ENCODE assay signal across 18 mouse cellular contexts in genomic region chr12:28590428-28590827, GRCm38 (mm10). TPM values are rescaled to one million over a fixed set of nuclear protein-coding genes. Genes with fewer than 3 reads are reported as not detected.
DNase-seq lines count a peak whose midpoint lies in the region; ATAC-seq lines count a peak whose summit lies in the region.
"Had no signal": no experiment of that assay in that cellular context is flagged by ENCODE, and none has a peak within 500 bp of the region (broad histone marks: within the 10 kb centered on the region; RNA-seq: fewer than 3 reads in every experiment).

No protein-coding gene starts in this region.

- H3K9ac ChIP-seq in kidney, embryonic 14.5 days (ENCODE audit: low read depth, low read length), result no peak overlapping the region
- no peak overlapping the region for H3K9ac ChIP-seq in midbrain, embryonic 14.5 days (replicated peaks; ENCODE audit: low read length)
- H3K9ac ChIP-seq in midbrain, embryonic 11.5 days (ENCODE audit: low read length), result no peak overlapping the region
- no peak overlapping the region for H3K9ac ChIP-seq in hindbrain, embryonic 15.5 days
- no peak overlapping the region for H3K9ac ChIP-seq in neural tube, embryonic 15.5 days (replicated peaks)
- H3K9ac ChIP-seq: embryonic facial prominence, embryonic 12.5 days had no signal

- no peak overlapping the region for H3K27ac ChIP-seq in kidney, embryonic 14.5 days (ENCODE audit: low read depth, low read length)
- H3K27ac ChIP-seq in midbrain, embryonic 14.5 days (replicated peaks; ENCODE audit: low read depth, low read length), result peak overlapping the region; percentile 73
- H3K27ac ChIP-seq in midbrain, embryonic 11.5 days (ENCODE audit: low read depth, low read length), result no peak overlapping the region
- H3K27ac ChIP-seq in hindbrain, embryonic 15.5 days (replicated peaks), result peak overlapping the region; percentile 79
- peak overlapping the region; percentile 63 for H3K27ac ChIP-seq in neural tube, embryonic 15.5 days (replicated peaks)
- H3K27ac ChIP-seq: embryonic facial prominence, embryonic 12.5 days; limb, embryonic 13.5 days; neural tube, embryonic 12.5 days had no signal

- no peaks in the 10 kb centered on the region for H3K36me3 ChIP-seq in kidney, embryonic 14.5 days (ENCODE audit: control insufficient read depth, insufficient read depth, low read length)
- H3K36me3 ChIP-seq in midbrain, embryonic 14.5 days (ENCODE audit: control insufficient read depth, insufficient read depth, low read length), result no peaks in the 10 kb centered on the region
- H3K36me3 ChIP-seq in midbrain, embryonic 11.5 days (ENCODE audit: control insufficient read depth, insufficient read depth, low read length), result no peaks in the 10 kb centered on the region
- no peaks in the 10 kb centered on the region for H3K36me3 ChIP-seq in hindbrain, embryonic 15.5 days
- no peaks in the 10 kb centered on the region for H3K36me3 ChIP-seq in neural tube, embryonic 15.5 days
- H3K36me3 ChIP-seq: embryonic facial prominence, embryonic 12.5 days; G1E; limb, embryonic 13.5 days; neural tube, embryonic 12.5 days had no signal

- H3K9me3 ChIP-seq in kidney, embryonic 14.5 days (ENCODE audit: control insufficient read depth, low read length), result no peaks in the 10 kb centered on the region
- no peaks in the 10 kb centered on the region for H3K9me3 ChIP-seq in midbrain, embryonic 14.5 days (ENCODE audit: control insufficient read depth, low read length)
- no peaks in the 10 kb centered on the region for H3K9me3 ChIP-seq in midbrain, embryonic 11.5 days (ENCODE audit: control insufficient read depth, low read length)
- no peaks in the 10 kb centered on the region for H3K9me3 ChIP-seq in hindbrain, embryonic 15.5 days
- H3K9me3 ChIP-seq in neural tube, embryonic 15.5 days (replicated peaks), result no peaks in the 10 kb centered on the region
- H3K9me3 ChIP-seq: embryonic facial prominence, embryonic 12.5 days; G1E; limb, embryonic 13.5 days; neural tube, embryonic 12.5 days had no signal

- H3K4me1 ChIP-seq in kidney, embryonic 14.5 days (ENCODE audit: control insufficient read depth, insufficient read depth, low read length), result peaks cover 4% of the 10 kb centered on the region; the same call in 1 of the 2 replicates
- H3K4me1 ChIP-seq in midbrain, embryonic 14.5 days (ENCODE audit: control insufficient read depth, insufficient read depth, low read length), result peaks cover 13% of the 10 kb centered on the region
- H3K4me1 ChIP-seq in midbrain, embryonic 11.5 days (ENCODE audit: control insufficient read depth, insufficient read depth, low read length), result peaks cover 3% of the 10 kb centered on the region; the same call in 1 of the 2 replicates
- peaks cover 32% of the 10 kb centered on the region for H3K4me1 ChIP-seq in hindbrain, embryonic 15.5 days (replicated peaks)
- H3K4me1 ChIP-seq in neural tube, embryonic 15.5 days, result peaks cover 35% of the 10 kb centered on the region

- no peak for DNase-seq in kidney, adult 18-20 months
- DNase-seq in midbrain, embryonic 14.5 days, result no peak
- DNase-seq in midbrain, embryonic 11.5 days (ENCODE audit: low spot score, missing footprints), result no peak
- DNase-seq in adrenal gland, adult (ENCODE audit: inconsistent age in 2 of 2, low spot score in 1 of 2), result no peak
- DNase-seq: adrenal gland, adult 8-10 months; heart, adult 18-20 months; layer of hippocampus, adult 9-11 months had no signal

- H3K27me3 ChIP-seq in kidney, embryonic 14.5 days (ENCODE audit: control insufficient read depth, insufficient read depth, low read length), result no peaks in the 10 kb centered on the region
- no peaks in the 10 kb centered on the region for H3K27me3 ChIP-seq in midbrain, embryonic 14.5 days (ENCODE audit: control insufficient read depth, insufficient read depth, low read length)
- no peaks in the 10 kb centered on the region; the same call in 1 of the 2 replicates for H3K27me3 ChIP-seq in midbrain, embryonic 11.5 days (ENCODE audit: control insufficient read depth, insufficient read depth, low read length)
- no peaks in the 10 kb centered on the region for H3K27me3 ChIP-seq in hindbrain, embryonic 15.5 days
- no peaks in the 10 kb centered on the region for H3K27me3 ChIP-seq in neural tube, embryonic 15.5 days (replicated peaks)
- H3K27me3 ChIP-seq: neural tube, embryonic 12.5 days had no signal

- H3K4me3 ChIP-seq in kidney, embryonic 14.5 days (ENCODE audit: low read length), result no peak overlapping the region
- H3K4me3 ChIP-seq in midbrain, embryonic 14.5 days (replicated peaks; ENCODE audit: low read depth, low read length), result no peak overlapping the region
- H3K4me3 ChIP-seq in midbrain, embryonic 11.5 days (ENCODE audit: low read depth, low read length), result no peak overlapping the region
- H3K4me3 ChIP-seq in hindbrain, embryonic 15.5 days, result no peak overlapping the region
- no peak overlapping the region for H3K4me3 ChIP-seq in neural tube, embryonic 15.5 days (replicated peaks)
- H3K4me3 ChIP-seq: neural tube, embryonic 12.5 days had no signal

- H3K4me2 ChIP-seq in kidney, embryonic 14.5 days (replicated peaks; ENCODE audit: low read depth, low read length), result no peak overlapping the region
- no peak overlapping the region for H3K4me2 ChIP-seq in midbrain, embryonic 14.5 days (ENCODE audit: low read length)
- no peak overlapping the region for H3K4me2 ChIP-seq in midbrain, embryonic 11.5 days
- H3K4me2 ChIP-seq in hindbrain, embryonic 15.5 days, result 0 out of 2 replicates have a peak overlapping the region, but pooled peaks have one; percentile 64
- H3K4me2 ChIP-seq in neural tube, embryonic 15.5 days, result peak overlapping the region; percentile 61; the same call in 1 of the 2 replicates

- WGBS in kidney, embryonic 14.5 days, result 50% methylated on average over 13 of the region's 13 CpGs
- WGBS in midbrain, embryonic 14.5 days, result 53% methylated on average over 13 of the region's 13 CpGs
- WGBS in midbrain, embryonic 11.5 days, result 59% methylated on average over 13 of the region's 13 CpGs
- 51% methylated on average over 13 of the region's 13 CpGs for WGBS in hindbrain, embryonic 15.5 days
- WGBS in neural tube, embryonic 15.5 days, result 53% methylated on average over 13 of the region's 13 CpGs

- ATAC-seq in kidney, embryonic 14.5 days (ENCODE audit: low FRiP score, low TSS enrichment), result 0 out of 2 replicates have a peak, but pooled peaks have one; percentile 22
- no peak for ATAC-seq in midbrain, embryonic 14.5 days (ENCODE audit: low FRiP score, low TSS enrichment)
- ATAC-seq in midbrain, embryonic 11.5 days (ENCODE audit: low FRiP score), result no peak
- ATAC-seq in hindbrain, embryonic 15.5 days (ENCODE audit: low FRiP score, low read depth), result no peak; the same call in 1 of the 2 replicates
- no peak for ATAC-seq in neural tube, embryonic 15.5 days (ENCODE audit: low FRiP score)

RNA-seq across cellular contexts. Expression of gene Allc, which starts 8.1 kb away (rescaled TPM):
- polyA plus RNA-seq in kidney, embryonic 14.5 days (2014; fragmentation: Nextera tagmentation; extraction: Ambion mirVana), result 0.14 TPM in 1 of 2 replicates, not detected in the other
- not detected in 2 replicates for polyA plus RNA-seq in midbrain, embryonic 14.5 days (2014; fragmentation: Nextera tagmentation; extraction: Ambion mirVana)
- not detected in 2 replicates for polyA plus RNA-seq in midbrain, embryonic 11.5 days (2014; fragmentation: Nextera tagmentation; extraction: Ambion mirVana)
- 0.10 TPM in 1 of 2 replicates, not detected in the other for polyA plus RNA-seq in hindbrain, embryonic 15.5 days (2015; fragmentation: Nextera tagmentation; extraction: Ambion mirVana)
- 0.14 TPM in 1 of 2 replicates, not detected in the other for polyA plus RNA-seq in neural tube, embryonic 15.5 days (2015; fragmentation: Nextera tagmentation; extraction: Ambion mirVana)
- polyA plus RNA-seq: embryonic facial prominence, embryonic 12.5 days; G1E; heart, postnatal 0 days; intestine, embryonic 14.5 days; limb, embryonic 13.5 days; lung, embryonic 16.5 days; neural tube, embryonic 12.5 days; urinary bladder, adult 2 months had no signal

RNA-seq across cellular contexts. Expression of gene Colec11, which starts 32.7 kb away (rescaled TPM):
- 1.9 and 2.6 TPM in 2 replicates for polyA plus RNA-seq in kidney, embryonic 14.5 days (2014; fragmentation: Nextera tagmentation; extraction: Ambion mirVana)
- 0.72 and 0.93 TPM in 2 replicates for polyA plus RNA-seq in midbrain, embryonic 14.5 days (2014; fragmentation: Nextera tagmentation; extraction: Ambion mirVana)
- 0.11 and 0.22 TPM in 2 replicates for polyA plus RNA-seq in midbrain, embryonic 11.5 days (2014; fragmentation: Nextera tagmentation; extraction: Ambion mirVana)
- polyA plus RNA-seq in hindbrain, embryonic 15.5 days (2015; fragmentation: Nextera tagmentation; extraction: Ambion mirVana), result 1.2 and 1.9 TPM in 2 replicates
- 1.1 and 1.4 TPM in 2 replicates for polyA plus RNA-seq in neural tube, embryonic 15.5 days (2015; fragmentation: Nextera tagmentation; extraction: Ambion mirVana)
- polyA plus RNA-seq: G1E had no signal

RNA-seq across cellular contexts. Expression of gene Dcdc2c, which starts 38.2 kb away (rescaled TPM):
- polyA plus RNA-seq in kidney, embryonic 14.5 days (2014; fragmentation: Nextera tagmentation; extraction: Ambion mirVana), result 0.16 and 0.23 TPM in 2 replicates
- not detected in 2 replicates for polyA plus RNA-seq in midbrain, embryonic 14.5 days (2014; fragmentation: Nextera tagmentation; extraction: Ambion mirVana)
- 0.10 and 0.18 TPM in 2 replicates for polyA plus RNA-seq in midbrain, embryonic 11.5 days (2014; fragmentation: Nextera tagmentation; extraction: Ambion mirVana)
- polyA plus RNA-seq in hindbrain, embryonic 15.5 days (2015; fragmentation: Nextera tagmentation; extraction: Ambion mirVana), result 0.10 TPM in 1 of 2 replicates, not detected in the other
- polyA plus RNA-seq in neural tube, embryonic 15.5 days (2015; fragmentation: Nextera tagmentation; extraction: Ambion mirVana), result 0.10 TPM in 1 of 2 replicates, not detected in the other
- polyA plus RNA-seq: G1E; heart, postnatal 0 days; neural tube, embryonic 12.5 days; urinary bladder, adult 2 months had no signal

RNA-seq across cellular contexts. Expression of gene Rps7, which starts 45.3 kb away (rescaled TPM):
- 959 and 1,233 TPM in 2 replicates for polyA plus RNA-seq in kidney, embryonic 14.5 days (2014; fragmentation: Nextera tagmentation; extraction: Ambion mirVana)
- 653 and 682 TPM in 2 replicates for polyA plus RNA-seq in midbrain, embryonic 14.5 days (2014; fragmentation: Nextera tagmentation; extraction: Ambion mirVana)
- polyA plus RNA-seq in midbrain, embryonic 11.5 days (2014; fragmentation: Nextera tagmentation; extraction: Ambion mirVana), result 750 and 791 TPM in 2 replicates
- polyA plus RNA-seq in hindbrain, embryonic 15.5 days (2015; fragmentation: Nextera tagmentation; extraction: Ambion mirVana), result 389 and 432 TPM in 2 replicates
- 417 and 491 TPM in 2 replicates for polyA plus RNA-seq in neural tube, embryonic 15.5 days (2015; fragmentation: Nextera tagmentation; extraction: Ambion mirVana)

RNA-seq across cellular contexts. Expression of gene Rnaseh1, which starts 59.0 kb away (rescaled TPM):
- 27.5 and 31.6 TPM in 2 replicates for polyA plus RNA-seq in kidney, embryonic 14.5 days (2014; fragmentation: Nextera tagmentation; extraction: Ambion mirVana)
- 18.3 and 18.6 TPM in 2 replicates for polyA plus RNA-seq in midbrain, embryonic 14.5 days (2014; fragmentation: Nextera tagmentation; extraction: Ambion mirVana)
- polyA plus RNA-seq in midbrain, embryonic 11.5 days (2014; fragmentation: Nextera tagmentation; extraction: Ambion mirVana), result 27.1 and 28.8 TPM in 2 replicates
- polyA plus RNA-seq in hindbrain, embryonic 15.5 days (2015; fragmentation: Nextera tagmentation; extraction: Ambion mirVana), result 20.5 and 25.2 TPM in 2 replicates
- polyA plus RNA-seq in neural tube, embryonic 15.5 days (2015; fragmentation: Nextera tagmentation; extraction: Ambion mirVana), result 21.0 and 25.1 TPM in 2 replicates

Comparison
In these comparisons a context has a peak if more than half of its experiments do, and no peak if none do; other contexts are left out.
1. H3K27ac ChIP-seq: peak in midbrain, embryonic 14.5 days (single experiment), hindbrain, embryonic 15.5 days (single experiment) and neural tube, embryonic 15.5 days (single experiment); none in kidney, embryonic 14.5 days (single experiment) and midbrain, embryonic 11.5 days (single experiment).
2. H3K4me2 ChIP-seq: peak in hindbrain, embryonic 15.5 days (single experiment) and neural tube, embryonic 15.5 days (single experiment); none in kidney, embryonic 14.5 days (single experiment), midbrain, embryonic 14.5 days (single experiment) and midbrain, embryonic 11.5 days (single experiment).